Mouse (Mus musculus): Measurements from ENCODE around the gene Ptges. TPM values are rescaled to one million over a fixed set of nuclear protein-coding genes. Genes with fewer than 3 reads are reported as not detected.
A peak's percentile ranks its signal among the peaks of the same experiment; 100 is the strongest.

Gene Ptges
- polyA plus RNA-seq, 1 experiment from 2014 or later = 20.0 TPM

- Histone ChIP-seq H3K4me3 (ENCODE audit: low read depth, low read length) (no peak overlapping the region), H3K4me1 (ENCODE audit: insufficient read depth, low read depth, low read length) (no peaks in the 10 kb centered on the region), H3K27ac (ENCODE audit: low read length) (no peak overlapping the region), H3K4me2 (replicated peaks; ENCODE audit: low read depth, low read length) (no peak overlapping the region), H3K9ac (replicated peaks; ENCODE audit: low read depth) (no peak overlapping the region), H3K36me3 (ENCODE audit: insufficient read depth, low read length) (no peaks in the 10 kb centered on the region), H3K27me3 (replicated peaks; ENCODE audit: insufficient read depth, low read length) (no peaks in the 10 kb centered on the region), H3K9me3 (ENCODE audit: low read length) (no peaks in the 10 kb centered on the region)
- no peak for TF ChIP-seq CTCF (IDR thresholded peaks at IDR 0.05)
- TF ChIP-seq EP300 (IDR thresholded peaks at IDR 0.05) = no peak
- ATAC-seq (no peak), DNase-seq (ENCODE audit: low spot score) (no peak)
- 74% methylated on average over 6 of the region's 6 CpGs for WGBS
These were observed 72.6 kb downstream of the Ptges start for GRCm38 (mm10) chr2:30857076-30857475.

DNA sequence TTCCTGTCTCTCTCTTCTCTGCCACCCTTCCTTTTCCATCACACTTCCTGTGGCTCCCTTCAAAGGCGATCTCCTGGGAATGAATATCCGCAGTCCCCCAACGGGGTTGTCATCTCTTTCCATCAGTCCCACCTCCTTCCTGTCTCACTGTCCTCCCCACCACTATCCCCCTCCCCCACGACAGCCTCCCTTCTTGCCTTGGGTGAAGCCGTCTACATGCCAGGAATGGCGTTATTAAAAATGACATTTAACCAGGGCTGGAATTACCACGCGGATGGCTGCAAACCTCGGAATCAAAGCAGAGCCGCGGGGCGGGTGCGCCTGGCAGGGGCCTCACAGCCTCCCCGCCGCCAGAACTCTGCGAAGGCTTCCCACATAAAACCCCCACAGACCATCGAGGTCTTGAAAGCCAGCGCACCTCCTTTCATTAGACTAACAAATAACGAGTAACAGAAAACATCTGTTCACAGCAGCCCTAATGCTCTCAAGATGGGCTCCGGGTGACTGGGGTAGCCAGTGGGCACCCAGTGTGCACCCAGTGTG, 76.8 kb downstream of the Ptges start:
- Histone ChIP-seq H3K4me1 (ENCODE audit: insufficient read depth, low read depth, low read length) (no peaks in the 10 kb centered on the region), H3K27ac (ENCODE audit: low read length) (no peak overlapping the region), H3K4me2 (replicated peaks; ENCODE audit: low read depth, low read length) (no peak overlapping the region), H3K9me3 (ENCODE audit: low read length) (no peaks in the 10 kb centered on the region), H3K36me3 (ENCODE audit: insufficient read depth, low read length) (no peaks in the 10 kb centered on the region), H3K4me3 (ENCODE audit: low read depth, low read length) (no peak overlapping the region), H3K27me3 (replicated peaks; ENCODE audit: insufficient read depth, low read length) (no peaks in the 10 kb centered on the region), H3K9ac (replicated peaks; ENCODE audit: low read depth) (no peak overlapping the region)
- DNase-seq (ENCODE audit: low spot score) = peak; percentile 20
- TF ChIP-seq EP300 (IDR thresholded peaks at IDR 0.05) = no peak
- no peak for TF ChIP-seq CTCF (IDR thresholded peaks at IDR 0.05)
- WGBS = 37% methylated on average over 20 of the region's 20 CpGs
- no peak for ATAC-seq

DNA sequence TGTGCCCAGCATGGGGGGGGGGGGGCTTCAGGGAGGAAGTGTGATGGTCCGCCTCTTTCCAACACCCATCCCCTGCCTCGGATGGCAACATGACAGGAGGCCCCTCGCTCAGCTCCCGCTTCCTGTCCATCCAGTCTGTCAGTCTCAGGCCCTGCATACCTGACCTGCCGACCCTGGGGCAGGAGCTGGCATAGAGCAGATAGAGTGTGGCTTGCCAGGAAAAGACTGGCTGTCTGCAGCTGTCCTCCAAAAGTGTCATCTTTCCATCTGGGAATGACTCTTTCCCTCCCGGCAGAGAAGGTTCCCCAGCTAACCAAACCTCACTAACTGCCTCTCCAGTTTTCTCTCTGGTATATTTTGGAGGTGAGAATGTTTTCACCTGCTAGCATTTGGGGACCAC, 79.1 kb downstream of the Ptges start:
- Histone ChIP-seq H3K4me2 (replicated peaks; ENCODE audit: low read depth, low read length) (no peak overlapping the region), H3K9me3 (ENCODE audit: low read length) (no peaks in the 10 kb centered on the region), H3K27ac (ENCODE audit: low read length) (no peak overlapping the region), H3K36me3 (ENCODE audit: insufficient read depth, low read length) (no peaks in the 10 kb centered on the region), H3K27me3 (replicated peaks; ENCODE audit: insufficient read depth, low read length) (peaks cover 7% of the 10 kb centered on the region; the same call in 1 of the 2 replicates), H3K4me3 (ENCODE audit: low read depth, low read length) (no peak overlapping the region), H3K4me1 (ENCODE audit: insufficient read depth, low read depth, low read length) (no peaks in the 10 kb centered on the region), H3K9ac (replicated peaks; ENCODE audit: low read depth) (no peak overlapping the region)
- no peak for TF ChIP-seq EP300 (IDR thresholded peaks at IDR 0.05)
- TF ChIP-seq CTCF (IDR thresholded peaks at IDR 0.05) = no peak
- WGBS = 6% methylated on average over 4 of the region's 6 CpGs
- ATAC-seq = peak; percentile 31
- DNase-seq (ENCODE audit: low spot score) = peak; percentile 25

- no peak overlapping the region for H3K4me2 ChIP-seq (replicated peaks; ENCODE audit: low read depth, low read length)
- no peaks in the 10 kb centered on the region for H3K4me1 ChIP-seq (ENCODE audit: insufficient read depth, low read depth, low read length)
- H3K36me3 ChIP-seq (ENCODE audit: insufficient read depth, low read length) = no peaks in the 10 kb centered on the region
- no peak overlapping the region for H3K9ac ChIP-seq (replicated peaks; ENCODE audit: low read depth)
- no peak overlapping the region for H3K4me3 ChIP-seq (ENCODE audit: low read depth, low read length)
- peaks cover 9% of the 10 kb centered on the region; the same call in 1 of the 2 replicates for H3K27me3 ChIP-seq (replicated peaks; ENCODE audit: insufficient read depth, low read length)
- ATAC-seq = no peak
- H3K9me3 ChIP-seq (ENCODE audit: low read length) = no peaks in the 10 kb centered on the region
- 53% methylated on average over 8 of the region's 8 CpGs for WGBS
- TF ChIP-seq EP300 (IDR thresholded peaks at IDR 0.05) = no peak
- no peak for TF ChIP-seq CTCF (IDR thresholded peaks at IDR 0.05)
- DNase-seq (ENCODE audit: low spot score) = no peak
- no peak overlapping the region for H3K27ac ChIP-seq (ENCODE audit: low read length)
These were observed 81.5 kb downstream of the Ptges start for GRCm38 (mm10) chr2:30848184-30848583.

GRCm38 (mm10) chr2:30846723-30847122, 82.9 kb downstream of the Ptges start:
- no peak for DNase-seq (ENCODE audit: low spot score)
- WGBS = 16% methylated on average over 6 of the region's 6 CpGs
- no peak overlapping the region for H3K4me3 ChIP-seq (ENCODE audit: low read depth, low read length)
- H3K36me3 ChIP-seq (ENCODE audit: insufficient read depth, low read length) = no peaks in the 10 kb centered on the region
- H3K9me3 ChIP-seq (ENCODE audit: low read length) = no peaks in the 10 kb centered on the region
- no peak overlapping the region for H3K27ac ChIP-seq (ENCODE audit: low read length)
- H3K27me3 ChIP-seq (replicated peaks; ENCODE audit: insufficient read depth, low read length) = peaks cover 15% of the 10 kb centered on the region; the same call in 1 of the 2 replicates
- H3K4me1 ChIP-seq (ENCODE audit: insufficient read depth, low read depth, low read length) = no peaks in the 10 kb centered on the region
- H3K4me2 ChIP-seq (replicated peaks; ENCODE audit: low read depth, low read length) = no peak overlapping the region
- no peak overlapping the region for H3K9ac ChIP-seq (replicated peaks; ENCODE audit: low read depth)
- no peak for TF ChIP-seq EP300 (IDR thresholded peaks at IDR 0.05)
- no peak for TF ChIP-seq CTCF (IDR thresholded peaks at IDR 0.05)
- ATAC-seq = no peak

DNA sequence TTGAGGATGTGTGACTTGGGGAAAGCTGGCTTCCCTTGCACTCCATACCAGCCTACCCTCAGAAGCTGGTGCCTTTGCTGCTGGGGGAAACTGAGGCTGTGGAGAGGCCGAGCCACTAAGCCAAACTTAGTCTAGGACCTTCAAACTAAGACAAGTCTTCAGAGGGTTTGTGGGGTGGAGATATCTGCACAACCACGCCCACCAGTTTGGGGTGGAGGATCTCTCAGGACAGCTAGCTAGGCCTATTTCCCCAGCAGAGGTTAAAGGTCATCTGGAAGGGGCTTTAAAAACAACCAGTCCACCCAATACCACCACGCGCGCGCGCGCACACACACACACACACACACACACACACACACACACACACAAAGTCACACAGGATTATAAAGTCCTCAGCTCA, 83.4 kb downstream of the Ptges start:
- ATAC-seq = no peak
- H3K27ac ChIP-seq (ENCODE audit: low read length) = no peak overlapping the region
- TF ChIP-seq CTCF (IDR thresholded peaks at IDR 0.05) (no peak), EP300 (IDR thresholded peaks at IDR 0.05) (no peak)
- H3K27me3 ChIP-seq (replicated peaks; ENCODE audit: insufficient read depth, low read length) = peaks cover 15% of the 10 kb centered on the region; the same call in 1 of the 2 replicates
- no peaks in the 10 kb centered on the region for H3K36me3 ChIP-seq (ENCODE audit: insufficient read depth, low read length)
- DNase-seq (ENCODE audit: low spot score) = no peak
- WGBS = 50% methylated on average over 8 of the region's 8 CpGs
- H3K4me3 ChIP-seq (ENCODE audit: low read depth, low read length) = no peak overlapping the region
- no peaks in the 10 kb centered on the region for H3K9me3 ChIP-seq (ENCODE audit: low read length)
- H3K4me1 ChIP-seq (ENCODE audit: insufficient read depth, low read depth, low read length) = no peaks in the 10 kb centered on the region
- no peak overlapping the region for H3K9ac ChIP-seq (replicated peaks; ENCODE audit: low read depth)
- H3K4me2 ChIP-seq (replicated peaks; ENCODE audit: low read depth, low read length) = peak overlapping the region; percentile 81; the same call in 1 of the 2 replicates

All from lung, postnatal 0 days (tissue).